ENCODE assay signal across 8 mouse cellular contexts in the genomic region with DNA sequence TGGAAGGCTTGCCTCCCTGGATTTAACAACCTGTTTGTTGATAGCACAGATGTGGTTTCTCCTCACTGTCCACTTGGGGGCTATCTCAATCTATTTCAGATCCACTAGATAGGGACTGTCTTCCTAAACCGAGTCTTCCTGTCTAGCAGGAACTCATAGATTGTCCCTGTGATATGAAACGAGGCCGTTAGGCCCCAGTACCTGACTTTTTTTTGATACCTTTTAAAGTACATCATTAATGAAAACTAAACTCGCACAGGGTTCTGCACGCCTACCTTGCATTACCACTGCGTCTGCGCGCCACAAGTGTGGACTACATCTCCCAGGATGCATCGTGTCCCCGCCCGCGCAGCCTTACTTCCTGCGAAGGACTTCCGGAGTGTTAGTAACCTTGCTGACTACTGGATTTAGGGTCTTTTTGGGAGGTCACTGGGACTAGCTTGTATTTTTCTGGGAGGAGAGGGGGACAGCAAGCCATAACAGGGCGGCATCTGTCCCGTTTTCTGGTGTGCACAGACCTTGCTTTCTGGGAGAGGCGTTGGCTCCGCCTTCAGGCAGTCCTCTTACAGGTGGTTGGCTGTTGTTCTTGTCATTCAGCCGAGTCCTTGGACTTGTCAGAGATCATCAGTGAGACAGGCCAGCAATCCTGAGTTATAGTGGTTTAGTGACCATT. TPM values are rescaled to one million over a fixed set of nuclear protein-coding genes. Genes with fewer than 3 reads are reported as not detected.
A peak's percentile ranks its signal among the peaks of the same experiment; 100 is the strongest.
DNase-seq lines count a peak whose midpoint lies in the region; ATAC-seq and TF ChIP-seq lines count a peak whose summit lies in the region.

No protein-coding gene starts in this region.

- WGBS in forebrain, embryonic 16.5 days: under 1% methylated on average over 19 of the region's 19 CpGs
- under 1% methylated on average over 19 of the region's 19 CpGs for WGBS in lung, embryonic 14.5 days
- WGBS in olfactory bulb, adult 2 months: under 1% methylated on average over 19 of the region's 19 CpGs
- WGBS in thymus, adult 2 months: under 1% methylated on average over 19 of the region's 19 CpGs

- peak; percentile 77 for TF ChIP-seq CTCF in layer of hippocampus, adult 2 months (conservative IDR thresholded peaks at IDR 0.05)
- peak; percentile 63 for TF ChIP-seq CTCF in lung, embryonic 14.5 days (IDR thresholded peaks at IDR 0.05; ENCODE audit: low read depth)
- TF ChIP-seq CTCF in olfactory bulb, adult 2 months (IDR thresholded peaks at IDR 0.05; ENCODE audit: insufficient read depth, low read depth, low read length): no peak
- no peak for TF ChIP-seq CTCF in thymus, adult 2 months (IDR thresholded peaks at IDR 0.05; ENCODE audit: borderline replicate concordance, control insufficient read depth, extremely low read depth, insufficient read depth, low read length, poor library complexity)

- H3K4me3 ChIP-seq in ES-E14 (ENCODE audit: insufficient read depth in 1 of 2, low read depth in 1 of 2, low read length in 2 of 2, poor library complexity in 1 of 2, severe bottlenecking in 1 of 2): peak overlapping the region; percentile 80 to 95
- H3K4me3 ChIP-seq in forebrain, embryonic 16.5 days (replicated peaks; ENCODE audit: low read length): peak overlapping the region; percentile 80
- H3K4me3 ChIP-seq in layer of hippocampus, adult 2 months: peak overlapping the region; percentile 89
- H3K4me3 ChIP-seq in lung, embryonic 14.5 days (ENCODE audit: low read depth, low read length): peak overlapping the region; percentile 57
- peak overlapping the region; percentile 61 for H3K4me3 ChIP-seq in olfactory bulb, adult 2 months (ENCODE audit: insufficient read depth, low read depth, low read length)
- H3K4me3 ChIP-seq in thymus, adult 2 months (ENCODE audit: control insufficient read depth, insufficient read depth, low read length): peak overlapping the region; percentile 97

- peak; percentile 100 for ATAC-seq in forebrain, embryonic 16.5 days
- ATAC-seq in lung, embryonic 14.5 days (ENCODE audit: insufficient read depth): peak; percentile 100

- H3K9ac ChIP-seq in ES-E14 (ENCODE audit: insufficient read depth, low read depth, low read length, poor library complexity, severe bottlenecking): peak overlapping the region; percentile 96
- H3K9ac ChIP-seq in forebrain, embryonic 16.5 days (replicated peaks; ENCODE audit: low read depth, low read length): peak overlapping the region; percentile 82
- H3K9ac ChIP-seq in lung, embryonic 14.5 days: peak overlapping the region; percentile 71

- in situ Hi-C loops in ES-E14 (cut with MboI; ENCODE audit: low sequenced_read_pairs in 2 of 2, unreplicated experiment in 2 of 2): no loop called here

- H3K36me3 ChIP-seq in ES-E14 (ENCODE audit: control insufficient read depth, insufficient read depth, low read length, poor library complexity, severe bottlenecking): no peaks in the 10 kb centered on the region
- H3K36me3 ChIP-seq in forebrain, embryonic 16.5 days (ENCODE audit: control insufficient read depth, insufficient read depth): no peaks in the 10 kb centered on the region
- H3K36me3 ChIP-seq in lung, embryonic 14.5 days (ENCODE audit: insufficient read depth): no peaks in the 10 kb centered on the region
- H3K36me3 ChIP-seq in thymus, adult 2 months (ENCODE audit: control insufficient read depth, insufficient read depth, low read length): no peaks in the 10 kb centered on the region

- peak; percentile 87 for DNase-seq in ES-E14 (ENCODE audit: low read depth, low spot score)
- peak; percentile 91 for DNase-seq in cerebellum, adult 11-12 months
- peak; percentile 90 to 94 for DNase-seq in heart, postnatal 36 days
- DNase-seq in layer of hippocampus, adult 2 months (ENCODE audit: low spot score in 2 of 2): peak; percentile 94
- DNase-seq in lung, embryonic 14.5 days: peak; percentile 95
- peak; percentile 93 for DNase-seq in thymus, adult 2 months

- H3K4me1 ChIP-seq in ES-E14 (ENCODE audit: control insufficient read depth in 2 of 2, insufficient read depth in 2 of 2, low read length in 2 of 2, poor library complexity in 1 of 2): no peaks in the 10 kb centered on the region
- H3K4me1 ChIP-seq in forebrain, embryonic 16.5 days (replicated peaks; ENCODE audit: control insufficient read depth, insufficient read depth, low read length): 0 out of 2 replicates have a peak, but pooled peaks cover 2% of the 10 kb centered on the region
- H3K4me1 ChIP-seq in lung, embryonic 14.5 days (ENCODE audit: insufficient read depth): no peaks in the 10 kb centered on the region
- H3K4me1 ChIP-seq in olfactory bulb, adult 2 months (ENCODE audit: control insufficient read depth, insufficient read depth, low read length): no peaks in the 10 kb centered on the region
- H3K4me1 ChIP-seq in thymus, adult 2 months (replicated peaks; ENCODE audit: control insufficient read depth, insufficient read depth, low read length): no peaks in the 10 kb centered on the region

- TF ChIP-seq POLR2A in olfactory bulb, adult 2 months (IDR thresholded peaks at IDR 0.05; ENCODE audit: insufficient read depth, low read depth, low read length): no peak
- no peak; the same call in 1 of the 2 replicates for TF ChIP-seq POLR2A in thymus, adult 2 months (IDR thresholded peaks at IDR 0.05; ENCODE audit: control insufficient read depth, extremely low read depth, insufficient read depth, low read length, poor library complexity)

- intact Hi-C loops in heart, postnatal 36 days (cut with DNase I): loop anchor here (5.0 kb wide), 1 partner anchor 161 kb away; no protein-coding TSS in a partner anchor

- no peaks in the 10 kb centered on the region for H3K9me3 ChIP-seq in ES-E14 (ENCODE audit: control insufficient read depth, insufficient read depth, low read depth, low read length)
- H3K9me3 ChIP-seq in forebrain, embryonic 16.5 days (ENCODE audit: control insufficient read depth, low read length): no peaks in the 10 kb centered on the region
- no peaks in the 10 kb centered on the region for H3K9me3 ChIP-seq in lung, embryonic 14.5 days (ENCODE audit: low read depth, low read length)

- peak overlapping the region; percentile 65 for H3K4me2 ChIP-seq in forebrain, embryonic 16.5 days (ENCODE audit: low read length)
- H3K4me2 ChIP-seq in lung, embryonic 14.5 days: peak overlapping the region; percentile 57

- peak overlapping the region; percentile 85; the same call in 1 of the 2 replicates for H3K27ac ChIP-seq in ES-E14 (ENCODE audit: insufficient read depth, low read depth, low read length, poor library complexity, severe bottlenecking)
- H3K27ac ChIP-seq in forebrain, embryonic 16.5 days (ENCODE audit: low read length): peak overlapping the region; percentile 91
- H3K27ac ChIP-seq in layer of hippocampus, adult 2 months: peak overlapping the region; percentile 100
- peak overlapping the region; percentile 92 for H3K27ac ChIP-seq in lung, embryonic 14.5 days (ENCODE audit: low read depth)
- H3K27ac ChIP-seq in olfactory bulb, adult 2 months (ENCODE audit: insufficient read depth, low read depth, low read length): peak overlapping the region; percentile 97
- H3K27ac ChIP-seq in thymus, adult 2 months (ENCODE audit: control insufficient read depth, insufficient read depth, low read length): peak overlapping the region; percentile 85; the same call in 1 of the 2 replicates

- no peaks in the 10 kb centered on the region for H3K27me3 ChIP-seq in forebrain, embryonic 16.5 days (replicated peaks; ENCODE audit: control insufficient read depth, insufficient read depth, low read length)
- H3K27me3 ChIP-seq in lung, embryonic 14.5 days (ENCODE audit: insufficient read depth, low read length): no peaks in the 10 kb centered on the region
- no peaks in the 10 kb centered on the region for H3K27me3 ChIP-seq in thymus, adult 2 months (ENCODE audit: control insufficient read depth, insufficient read depth, low read length)

TF ChIP-seq in ES-E14, 5 proteins besides CTCF, POLR2A, EP300 and RAD21:
- peak; percentile 25; the same call in 1 of the 2 replicates for TF ChIP-seq ZC3H11A (IDR thresholded peaks at IDR 0.05; ENCODE audit: borderline replicate concordance, low read depth, low read length)
- no peak for TF ChIP-seq ZNF384 (IDR thresholded peaks at IDR 0.05; ENCODE audit: low read depth, low read length)
- TF ChIP-seq HCFC1 (IDR thresholded peaks at IDR 0.05; ENCODE audit: borderline replicate concordance, insufficient read depth, low read length): peak; percentile 95
- TF ChIP-seq MAFK (IDR thresholded peaks at IDR 0.05; ENCODE audit: insufficient read depth, low read depth, low read length): no peak
- peak; percentile 70 for TF ChIP-seq CHD2 (IDR thresholded peaks at IDR 0.05; ENCODE audit: low read depth, low read length)

RNA-seq across cellular contexts. Expression of gene Irf2, which starts 52.7 kb away (rescaled TPM):
- 1.1 and 2.6 TPM in 2 replicates for total RNA-seq in ES-E14 (2012; rRNA removed)
- polyA plus RNA-seq in forebrain, embryonic 16.5 days (2015; fragmentation: Nextera tagmentation; extraction: Ambion mirVana): 11.2 TPM in 2 replicates
- total RNA-seq in heart, postnatal 36 days (2021): 10 to 100 TPM; 35.9 to 38.7 TPM
- 10 to 100 TPM; 54.6 to 62.0 TPM for total RNA-seq in layer of hippocampus, adult 2 months (2021)
- polyA plus RNA-seq in lung, embryonic 14.5 days (2014; fragmentation: Nextera tagmentation; extraction: Ambion mirVana): 16.8 and 23.7 TPM in 2 replicates
- not detected in 2 replicates for polyA plus RNA-seq in olfactory bulb, adult 2 months (2012; ENCODE audit: insufficient read depth, insufficient read length, low replicate concordance, missing spikeins)
- 28.3 and 29.8 TPM in 2 replicates for polyA plus RNA-seq in thymus, adult 2 months (2012; rRNA removed)

Comparison
In these comparisons a context has a peak if more than half of its experiments do, and no peak if none do; other contexts are left out.
1. Peak in every context shown above with its lines: DNase-seq, ATAC-seq, H3K4me3 ChIP-seq and H3K27ac ChIP-seq.
2. CTCF ChIP-seq: peak in layer of hippocampus, adult 2 months (single experiment) and lung, embryonic 14.5 days (single experiment); none in olfactory bulb, adult 2 months (single experiment) and thymus, adult 2 months (single experiment).